Mouse (Mus musculus) common myeloid progenitor, adult 5-6 weeks (primary cell): ENCODE measurements around the gene Cyp2d26. TPM values are rescaled to one million over a fixed set of nuclear protein-coding genes. Genes with fewer than 3 reads are reported as not detected.
"Not testable (repeated sequence)": the region's sequence is repeated elsewhere in the genome, so short reads cannot be mapped to it uniquely, and the experiment has no call there.

Experiments
- ATAC-seq: replicated peaks from 2 replicates; pipeline ENCODE4 v1.8.0; 2016; ENCODE audit warnings: low read depth, mild to moderate bottlenecking, moderate TSS enrichment, inconsistent platforms; ENCODE audit not compliant: poor library complexity, severe bottlenecking
- total RNA-seq: library from RNA; stranded (forward); fragments of 200-1000, 187-1606 nt; gene quantifications from 2 replicates; pipeline ENCODE4 v1.2.3, GENCODE M21; 2017

The Cyp2d26 gene
- not detected in 2 replicates for total RNA-seq

DNA sequence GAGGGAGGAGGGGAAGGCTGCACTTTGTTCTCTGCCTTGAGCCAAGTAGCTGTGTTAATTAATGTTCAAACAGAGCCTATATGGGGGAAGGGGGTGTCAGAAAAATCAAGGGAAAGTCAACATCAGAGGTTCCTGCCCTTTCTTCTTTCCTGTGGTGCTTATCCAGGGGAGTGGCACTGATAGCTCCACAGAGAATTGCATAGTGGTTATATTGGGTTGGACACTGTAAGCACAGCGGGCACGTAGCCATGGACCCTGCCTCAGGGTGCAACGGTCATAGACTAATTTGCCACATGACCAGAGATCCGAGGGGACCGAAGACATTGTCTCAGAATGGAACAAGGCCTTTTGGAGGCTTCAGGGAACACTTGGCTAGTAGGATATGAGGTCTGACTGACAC lies at the start of gene Cyp2d26:
Gene Cyp2d26 (minus strand): TSS at position 18 of the 400 bp plus-strand sequence.
- ATAC-seq = no peak

DNA sequence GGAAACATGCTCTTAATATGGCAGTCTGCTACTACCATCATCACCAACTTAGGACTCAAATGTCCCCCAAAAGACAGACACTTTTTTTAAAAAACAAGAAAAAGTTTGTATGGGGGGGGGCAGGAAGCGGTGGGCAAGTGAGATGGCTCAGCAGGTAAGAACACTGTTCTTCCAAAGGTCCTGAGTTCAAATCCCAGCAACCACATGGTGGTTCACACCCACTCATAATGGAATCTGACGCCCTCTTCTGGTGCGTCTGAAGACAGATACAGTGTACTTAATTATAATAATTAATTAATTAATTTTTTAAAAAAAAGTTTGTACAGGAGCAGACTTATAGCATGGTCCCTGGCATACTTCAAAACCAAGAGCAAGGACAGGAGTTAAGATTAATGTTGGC lies 45.1 kb upstream of the Cyp2d26 start:
- ATAC-seq = no peak

DNA sequence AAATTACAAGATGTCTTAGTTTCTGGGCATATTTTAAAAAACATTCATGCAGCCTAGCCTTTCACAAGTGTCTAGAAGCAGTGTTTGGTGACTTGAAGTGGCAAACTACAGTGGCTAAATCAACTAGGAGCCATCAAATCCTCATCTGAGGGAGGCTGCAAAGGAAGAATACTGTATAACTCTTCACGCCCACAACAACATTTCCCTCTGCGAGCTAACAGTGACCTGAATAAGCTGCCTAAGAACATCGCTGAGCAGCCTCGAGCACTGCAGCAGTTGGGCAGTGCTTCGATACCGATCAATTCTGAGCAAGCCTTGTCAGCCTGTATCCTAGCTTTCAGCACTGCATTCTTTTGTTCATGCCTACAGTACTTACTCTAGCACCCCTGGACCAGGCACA lies 35.8 kb upstream of the Cyp2d26 start:
- no peak for ATAC-seq

DNA sequence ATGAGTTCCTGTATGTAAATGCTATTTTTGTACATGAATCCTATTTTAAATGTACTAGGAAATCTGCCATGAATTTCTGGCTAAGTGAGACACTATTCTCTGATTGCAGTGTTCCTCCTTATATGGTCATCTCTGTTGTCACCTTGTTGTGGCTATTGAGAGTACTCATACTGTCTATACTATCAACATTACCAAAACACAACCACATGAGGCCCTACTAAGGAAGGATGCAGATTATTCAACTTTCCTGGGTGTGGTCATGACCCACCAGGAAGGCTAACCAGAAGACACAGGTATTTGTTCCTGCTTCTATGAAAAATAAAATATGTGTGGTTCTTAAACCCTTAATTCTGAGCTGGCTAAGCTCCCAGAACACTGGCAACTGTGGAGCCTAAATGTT lies 31.8 kb upstream of the Cyp2d26 start:
- no peak for ATAC-seq

DNA sequence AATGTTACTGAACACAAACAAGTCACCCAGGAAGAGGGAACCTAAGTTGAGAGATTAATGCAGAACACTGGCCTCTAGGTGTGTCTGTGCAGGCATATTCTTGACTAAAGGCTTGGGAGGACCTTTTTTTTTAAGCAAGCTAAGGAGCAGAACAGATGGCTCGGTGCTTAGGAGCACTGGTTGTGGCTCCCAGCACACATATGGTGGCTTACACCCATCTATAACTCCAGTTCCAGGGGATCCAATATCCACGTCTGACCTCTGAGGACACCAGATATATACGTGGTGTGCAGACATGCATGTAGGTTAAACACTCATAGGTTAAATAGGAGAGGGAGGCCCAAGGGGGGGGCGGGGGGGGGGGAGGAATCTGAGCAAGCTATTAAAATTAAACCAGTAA lies 28.3 kb upstream of the Cyp2d26 start:
- ATAC-seq = no peak

DNA sequence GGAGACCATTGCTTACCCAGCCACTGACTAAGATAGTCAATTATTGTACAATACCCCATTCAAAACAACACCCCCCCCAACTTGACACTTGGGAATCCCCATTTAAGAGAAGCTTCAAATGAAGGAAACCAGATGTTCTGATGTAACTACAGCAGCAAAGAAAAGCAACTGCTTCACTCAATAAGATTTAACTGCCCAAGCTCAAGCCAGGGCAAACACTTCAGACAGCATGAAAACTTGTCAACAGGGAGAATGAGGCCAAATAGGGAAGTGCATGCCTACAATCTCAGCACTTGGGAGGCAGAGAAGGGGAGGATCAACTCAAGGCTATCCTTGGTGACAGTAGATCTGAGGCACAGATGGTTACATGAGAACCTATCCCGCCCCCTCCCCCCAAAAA lies 27.6 kb upstream of the Cyp2d26 start:
- no peak for ATAC-seq

DNA sequence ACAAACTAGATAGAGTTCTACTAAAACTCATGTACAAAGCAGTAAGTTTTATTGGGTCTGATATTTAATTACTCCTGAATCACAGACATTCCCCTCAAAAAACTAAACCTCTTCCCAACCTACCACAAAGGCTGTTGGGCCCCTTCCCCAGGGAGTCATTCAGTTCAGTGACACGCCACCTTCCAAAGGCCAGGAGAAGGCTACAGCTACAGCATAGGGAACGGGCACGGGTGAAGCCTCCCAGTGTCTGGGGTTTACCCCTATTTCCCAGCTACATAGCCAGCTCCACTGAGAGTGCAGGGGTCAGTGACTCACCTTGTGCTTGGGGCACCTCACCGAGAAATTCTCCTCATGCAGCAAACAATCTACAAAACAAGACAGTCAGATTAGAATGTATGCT lies 21.2 kb upstream of the Cyp2d26 start:
- ATAC-seq = no peak

DNA sequence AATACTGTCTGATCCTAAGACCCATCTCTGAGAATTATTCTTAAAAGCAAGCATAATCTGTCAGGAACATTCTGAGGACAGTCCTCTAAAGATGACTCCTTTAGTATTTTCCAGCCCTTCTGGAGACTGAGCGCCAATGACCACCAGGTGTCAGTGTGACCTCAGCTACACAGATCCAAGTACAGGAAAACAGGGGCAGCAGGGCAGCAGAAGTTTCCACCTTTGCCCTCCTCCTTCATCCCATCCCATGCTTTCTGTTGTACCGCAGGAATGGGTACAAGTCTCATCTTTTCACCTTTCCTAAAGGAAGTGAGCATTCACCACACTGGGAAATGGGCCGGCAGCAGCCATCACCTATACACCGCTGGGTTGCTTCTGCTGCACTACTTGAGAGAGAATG lies 20.7 kb upstream of the Cyp2d26 start:
- ATAC-seq = peak; percentile 57

DNA sequence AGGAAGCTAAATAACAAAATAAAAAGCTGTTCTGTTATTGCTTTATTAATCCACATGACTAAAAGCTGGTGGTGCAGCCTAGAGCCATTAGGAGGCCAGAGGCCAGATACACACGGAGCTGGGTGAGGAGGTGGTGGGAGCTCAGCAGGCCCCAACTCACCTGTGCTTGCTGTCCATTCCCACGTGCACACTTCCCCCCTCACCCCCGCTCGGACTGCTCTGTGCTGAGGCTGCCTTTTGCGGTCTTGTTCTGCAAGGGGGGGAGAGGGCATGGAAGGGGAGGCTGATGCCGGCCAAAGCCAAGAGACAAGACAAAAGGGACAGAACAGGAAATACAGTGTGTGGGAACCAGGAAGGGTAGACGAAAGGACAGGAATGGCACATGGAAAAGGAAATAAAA lies 20.2 kb upstream of the Cyp2d26 start:
- no peak for ATAC-seq

DNA sequence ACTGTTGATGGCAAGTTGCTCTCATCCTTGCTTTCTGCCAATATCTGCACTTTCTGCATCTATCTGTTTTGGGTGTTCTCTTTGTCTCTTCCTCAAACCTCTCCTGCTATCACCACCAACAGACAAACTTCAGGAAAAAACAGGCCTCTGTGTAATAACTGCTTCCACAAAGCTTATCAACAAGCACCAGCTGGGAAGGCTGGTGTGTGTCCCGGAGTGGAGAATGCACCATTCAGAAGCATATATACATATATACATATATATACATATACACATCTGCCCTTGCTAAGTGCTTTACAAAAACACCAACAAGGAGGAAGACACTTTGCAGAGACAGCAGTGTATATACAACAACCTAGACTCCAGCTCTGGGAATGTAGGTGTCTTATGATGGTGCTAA lies 16.5 kb upstream of the Cyp2d26 start:
- ATAC-seq = peak; percentile 60

DNA sequence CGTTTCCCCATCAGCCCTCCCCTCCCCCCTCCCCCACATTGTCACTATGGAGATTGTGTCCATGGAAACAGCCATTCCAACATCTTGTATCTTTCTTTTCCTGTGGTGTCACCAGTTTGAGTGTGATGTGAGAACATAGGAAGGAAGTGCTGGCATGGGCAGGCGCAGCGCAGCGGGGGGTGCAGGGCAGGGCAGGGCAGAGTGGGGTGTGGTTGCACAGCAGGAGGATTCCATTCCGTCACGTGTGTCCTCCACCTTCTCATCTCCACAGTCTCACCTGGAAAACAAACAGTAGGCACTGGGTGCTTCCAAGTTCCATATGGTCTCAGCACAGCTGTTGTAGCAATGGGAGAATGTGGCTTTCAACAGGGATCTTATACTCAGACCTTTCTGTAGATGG lies 15.4 kb upstream of the Cyp2d26 start:
- ATAC-seq = peak; percentile 60; the same call in 1 of the 2 replicates

DNA sequence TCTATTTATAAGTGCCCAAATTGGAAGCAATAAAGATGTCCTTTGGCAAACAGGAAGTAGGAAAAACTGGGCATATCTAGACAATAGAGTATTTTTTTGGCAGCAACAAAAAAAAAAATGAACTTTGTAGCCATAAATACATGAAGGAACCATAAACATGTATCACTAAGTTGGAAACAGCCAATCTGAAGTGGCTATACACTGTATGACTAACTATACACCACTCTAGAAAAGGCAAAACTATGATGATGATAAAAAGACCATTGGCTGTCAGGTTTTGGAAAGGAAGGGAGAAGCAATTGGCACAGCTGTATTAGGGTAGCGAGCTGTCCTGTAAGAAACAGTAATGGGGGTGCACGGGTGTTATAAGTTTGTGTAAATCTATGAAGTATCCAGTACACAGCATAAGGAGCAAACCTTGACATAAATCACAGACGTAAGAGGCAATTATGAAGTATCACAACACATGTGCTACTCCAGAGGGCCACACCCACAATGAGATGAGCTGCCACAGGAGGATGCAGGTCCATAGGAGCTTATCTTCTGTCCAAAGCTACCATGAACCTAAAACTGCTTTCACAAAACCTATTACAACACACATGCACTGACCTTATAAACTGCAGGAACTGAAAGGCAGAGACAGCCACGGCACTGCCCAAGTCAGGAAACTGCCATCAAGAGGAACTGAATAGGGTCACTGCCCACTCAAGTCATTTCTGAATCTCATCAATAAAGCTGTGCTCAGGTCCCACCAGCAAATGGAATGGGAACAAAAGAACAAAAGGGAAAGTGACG lies 13.1 kb upstream of the Cyp2d26 start:
- ATAC-seq = no peak

DNA sequence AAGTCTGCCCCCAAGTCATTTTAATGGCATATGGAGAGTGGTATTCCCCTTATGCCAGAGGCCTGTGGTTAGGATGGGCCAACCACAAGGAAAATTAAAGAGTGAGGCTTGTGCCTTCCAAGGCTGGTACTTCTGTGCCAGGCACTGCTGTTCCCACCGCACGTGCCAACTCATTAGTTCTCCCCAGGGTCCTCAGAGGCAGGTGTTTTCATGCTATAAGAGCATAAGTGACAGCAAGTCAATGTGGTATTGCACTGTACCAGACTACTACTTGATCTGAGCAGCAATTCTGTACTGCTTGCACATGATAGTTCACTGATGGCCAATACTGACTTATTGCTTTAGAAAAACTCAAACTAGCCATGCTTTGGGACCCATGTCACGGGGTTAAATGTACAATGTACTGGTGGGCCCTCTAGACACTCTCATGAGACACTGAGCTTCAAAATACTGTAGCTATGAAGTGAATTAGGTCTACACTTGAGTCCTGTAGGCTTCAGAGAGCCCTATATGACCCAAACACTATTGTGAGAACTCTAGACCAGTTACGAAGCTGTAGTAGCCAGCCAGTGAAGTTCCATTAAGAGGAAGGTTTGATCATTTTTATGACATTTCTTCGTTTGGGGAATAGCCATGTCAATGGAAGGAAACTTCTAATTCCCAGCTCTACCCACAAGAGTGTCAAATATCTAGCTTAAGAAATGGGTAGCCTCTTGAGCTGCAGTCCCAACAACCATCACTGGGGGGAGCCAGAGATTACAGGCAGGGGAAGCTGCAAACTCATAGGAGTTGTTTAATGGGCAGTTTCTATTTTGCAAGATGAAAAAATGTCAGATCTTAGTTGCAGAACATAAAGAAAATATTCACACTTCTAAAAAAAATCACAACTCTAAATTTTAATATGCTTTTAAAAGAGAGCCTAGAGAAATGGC lies 10.9 kb upstream of the Cyp2d26 start:
- ATAC-seq = peak; percentile 72

DNA sequence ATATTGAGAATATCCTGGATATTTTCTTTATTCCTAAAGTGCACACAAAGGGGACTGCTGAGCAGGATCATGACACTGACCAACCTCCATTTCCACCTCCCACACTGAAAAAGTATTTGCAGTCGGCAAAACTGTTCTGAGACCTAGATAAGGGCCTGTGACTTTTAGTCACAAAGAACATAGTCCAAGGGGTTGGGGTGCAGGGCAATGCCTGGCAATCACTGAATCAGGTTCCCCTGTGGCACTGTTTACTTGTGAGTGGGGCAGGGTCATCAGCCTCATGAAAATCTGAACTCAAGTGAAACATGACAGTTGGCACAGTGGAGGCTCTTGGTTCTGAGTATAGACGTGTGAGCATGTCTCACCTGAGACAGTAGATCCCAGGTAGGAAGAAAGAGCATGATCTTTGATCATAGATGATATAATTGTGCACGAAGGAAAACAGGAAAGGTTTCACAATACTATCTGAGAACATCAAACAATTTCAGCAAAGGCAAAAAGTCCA lies 1.9 kb upstream of the Cyp2d26 start:
- ATAC-seq = no peak

DNA sequence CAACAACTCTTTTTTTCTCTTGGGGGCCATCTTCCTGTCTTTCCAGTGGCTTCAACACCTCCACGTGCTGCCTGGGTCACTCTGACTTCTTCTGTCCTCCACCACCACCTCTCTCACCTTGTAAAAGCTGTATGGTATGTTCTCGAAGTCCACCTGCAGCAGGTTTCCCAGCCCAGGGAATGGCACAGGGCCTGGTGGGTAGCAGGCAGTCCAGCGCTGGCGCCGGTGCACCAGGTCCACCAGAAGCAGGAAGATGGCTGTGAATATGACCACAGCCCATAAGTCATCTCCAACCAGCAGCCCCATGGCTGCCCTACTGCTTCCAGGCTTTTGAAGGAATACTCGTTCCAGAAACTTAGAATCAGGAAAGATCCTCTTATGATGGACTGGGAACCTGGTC lies 226 bp downstream of the Cyp2d26 start:
- no peak for ATAC-seq

DNA sequence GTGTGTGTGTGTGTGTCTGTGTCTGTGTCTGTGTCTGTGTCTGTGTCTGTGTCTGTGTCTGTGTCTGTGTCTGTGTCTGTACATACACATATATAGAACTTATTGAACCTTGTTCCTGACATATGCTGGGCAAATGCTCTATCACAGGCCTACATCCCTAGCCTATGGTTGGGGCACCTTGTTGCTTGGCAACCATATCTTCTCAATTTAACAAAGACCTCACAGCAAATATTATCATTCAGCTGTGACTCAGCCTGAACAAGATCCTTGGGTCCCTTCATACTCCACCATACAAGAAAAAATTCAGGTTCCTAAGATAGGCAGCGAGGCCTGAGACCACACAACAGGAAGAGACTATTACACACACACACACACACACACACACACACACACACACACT lies 640 bp downstream of the Cyp2d26 start:
- no peak for ATAC-seq

DNA sequence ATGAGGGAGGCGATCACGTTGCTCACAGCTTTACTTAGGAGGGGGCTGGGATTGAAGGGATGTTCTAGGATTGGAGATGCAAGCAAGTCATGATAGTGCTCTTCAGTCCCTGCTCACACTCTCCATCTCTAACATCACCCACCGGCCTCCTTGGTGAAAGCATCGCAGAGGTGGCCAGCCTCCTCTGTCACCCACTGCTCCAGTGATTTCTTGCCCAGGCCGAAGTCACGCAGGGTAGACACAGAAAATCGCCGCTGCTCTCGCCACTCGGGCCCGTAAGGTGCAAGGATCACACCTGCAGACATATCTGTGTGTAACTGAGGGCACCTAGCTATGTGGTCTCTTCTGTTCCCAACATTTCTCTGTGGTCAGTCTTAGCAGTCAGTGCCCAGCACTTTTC lies 1.5 kb downstream of the Cyp2d26 start:
- no peak for ATAC-seq

DNA sequence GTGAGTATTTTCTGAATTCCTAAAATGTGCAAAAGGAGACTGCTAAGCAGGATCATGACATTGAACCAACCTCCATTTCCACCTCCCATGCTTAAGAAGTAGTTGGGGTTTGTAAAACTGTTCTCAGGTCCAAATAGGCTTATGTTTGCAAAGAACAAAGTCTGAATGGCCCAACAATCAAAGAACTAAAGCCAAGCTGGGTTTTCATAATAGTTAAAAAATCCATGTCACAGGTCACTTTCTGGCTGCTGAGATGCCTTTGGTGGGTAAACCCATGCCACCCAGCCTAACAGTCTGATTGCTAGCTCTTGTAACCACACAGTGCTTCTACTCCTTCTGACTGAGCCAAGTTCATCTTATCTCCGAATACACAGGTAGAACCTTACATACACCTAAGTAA lies 9.5 kb downstream of the Cyp2d26 start:
- no peak for ATAC-seq

DNA sequence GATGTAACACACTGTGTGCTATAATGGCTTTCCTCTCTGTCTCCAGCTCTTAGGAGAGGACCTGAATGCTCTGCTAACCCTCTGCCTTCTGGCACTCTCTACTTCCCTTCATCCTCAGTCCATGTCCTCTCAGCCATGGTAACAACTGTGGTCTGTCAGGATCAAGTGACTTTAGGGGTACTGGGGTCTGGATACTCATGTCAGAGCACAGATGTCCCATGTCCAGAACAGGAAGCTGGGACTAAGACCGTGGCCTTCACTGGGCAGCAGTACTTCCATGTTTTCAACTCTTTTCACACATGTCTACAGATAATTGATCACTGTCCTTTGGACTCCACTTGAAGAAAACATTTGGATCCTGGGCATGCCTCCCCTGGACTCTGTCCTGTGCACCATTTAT lies 10.3 kb downstream of the Cyp2d26 start:
- ATAC-seq = no peak

DNA sequence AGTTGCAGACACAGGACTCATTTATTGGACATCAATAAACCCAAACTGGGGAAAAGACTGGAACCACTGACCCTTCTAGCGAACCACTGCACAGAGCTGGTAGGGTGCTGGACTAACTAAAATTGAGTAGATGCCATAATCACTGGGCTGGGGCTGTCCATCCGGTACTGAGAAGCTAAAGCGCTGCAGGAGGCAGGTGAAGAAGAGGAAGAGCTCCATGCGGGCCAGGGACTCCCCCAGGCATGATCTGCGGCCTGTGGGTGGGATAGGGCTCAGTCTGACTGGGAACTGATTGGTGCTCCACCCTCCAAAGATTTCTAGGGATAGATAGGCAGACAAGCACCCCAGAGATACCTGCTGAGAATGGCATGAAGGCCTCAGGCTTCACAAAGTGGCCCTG lies 16.2 kb downstream of the Cyp2d26 start:
- ATAC-seq = not testable (repeated sequence)

DNA sequence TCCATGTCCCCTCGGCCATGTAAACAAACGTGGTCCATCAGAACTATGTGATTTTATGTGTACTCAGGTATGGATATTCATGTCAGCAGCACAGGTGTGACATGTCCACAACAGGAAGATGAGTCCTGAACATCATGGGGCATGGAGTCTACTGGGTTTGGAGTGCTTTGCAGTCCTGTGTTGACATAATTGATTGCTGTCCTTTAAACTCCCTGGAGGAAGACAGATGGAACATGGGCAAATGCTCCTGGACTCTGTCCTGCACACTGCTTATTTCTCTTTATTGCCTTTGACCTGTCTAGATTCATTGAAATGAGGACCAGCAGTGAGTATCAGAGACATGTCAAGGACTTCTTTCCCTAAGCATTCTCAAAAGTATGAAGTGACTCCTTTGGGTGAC lies 28.2 kb downstream of the Cyp2d26 start:
- ATAC-seq = no peak
